Mouse (Mus musculus) embryo, embryonic 11 days (tissue): ENCODE measurements around the gene Tigd3.

Experiments
- DNase-seq: peaks from one replicate; pipeline ENCODE4 v3.0.0-alpha.2; 2015

Tigd3 gene

DNA sequence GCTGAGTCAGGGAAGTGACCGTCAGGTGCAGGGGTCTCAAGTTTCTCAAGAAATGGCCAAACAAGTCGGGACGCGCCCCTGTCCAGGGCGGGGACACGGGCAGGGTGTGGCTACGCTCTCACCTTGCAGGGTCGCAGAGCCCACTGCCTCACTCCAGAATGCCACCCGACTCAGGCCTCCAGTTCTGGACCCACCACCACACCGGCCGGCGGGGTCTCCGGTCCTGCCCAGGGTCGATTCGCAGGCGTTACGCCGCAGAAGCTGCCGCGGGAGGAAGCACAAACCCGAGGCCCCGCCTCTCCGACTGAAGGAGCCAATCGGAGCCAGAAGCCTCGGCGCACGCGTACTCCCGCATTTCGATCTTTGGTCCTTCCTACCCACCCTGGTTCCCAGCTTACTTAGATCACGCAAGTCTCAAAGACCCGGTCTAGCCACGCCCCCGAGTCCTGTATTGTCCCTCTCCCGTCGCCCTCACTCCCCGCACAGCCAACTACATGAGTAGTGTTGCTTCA, 18.9 kb downstream of the Tigd3 start, which contains the start of gene Frmd8:
Frmd8 (minus strand) TSS at position 306 of the 512 bp plus-strand sequence.
- DNase-seq: peak; percentile 98

- no peak for DNase-seq
Measured at GRCm38 (mm10) chr19:5874391-5874968, 19.5 kb downstream of the Tigd3 start.

GRCm38 (mm10) chr19:5872931-5873556, 20.9 kb downstream of the Tigd3 start:
- no peak for DNase-seq

DNA sequence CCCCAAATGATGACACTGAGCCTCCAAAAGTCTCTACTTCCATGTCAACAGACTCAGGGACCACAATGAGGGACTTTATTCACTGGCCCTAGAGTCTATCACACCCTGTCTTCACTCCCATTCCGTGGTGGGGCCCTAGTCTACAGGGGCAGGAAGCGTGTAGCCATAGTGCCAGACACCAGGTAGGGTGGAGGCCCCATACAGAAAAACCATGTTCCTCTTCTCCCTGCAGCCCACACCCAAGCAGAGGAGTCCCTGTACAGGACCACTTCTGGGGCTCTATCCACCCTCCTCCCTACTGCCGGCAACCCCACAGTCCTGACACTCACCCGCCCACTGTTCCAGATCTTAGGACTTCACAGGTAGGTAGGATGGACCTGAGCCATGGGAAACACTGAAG, 21.4 kb downstream of the Tigd3 start:
- DNase-seq: no peak

DNA sequence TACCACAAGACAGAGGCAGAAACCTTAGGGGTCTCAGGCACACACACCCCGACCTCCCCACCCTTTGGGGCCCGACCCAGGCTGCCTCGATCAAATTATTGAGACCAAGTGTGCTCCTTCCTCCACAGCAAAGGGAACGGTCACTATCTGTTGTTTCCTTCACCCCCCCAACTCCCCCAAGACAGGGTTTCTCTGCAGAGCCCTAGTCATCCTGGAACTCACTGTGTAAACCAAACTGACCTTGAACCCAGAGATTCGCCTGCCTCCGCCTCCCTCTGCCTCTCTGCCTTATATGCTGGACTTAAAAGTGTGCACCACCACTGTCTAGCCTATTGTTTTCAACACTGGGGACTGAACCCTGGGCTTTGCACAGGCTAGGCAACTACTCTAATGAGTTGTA, 22.3 kb downstream of the Tigd3 start:
- DNase-seq: no peak

- DNase-seq: peak; percentile 82
Measured at GRCm38 (mm10) chr19:5871273-5871672, 22.7 kb downstream of the Tigd3 start.

DNA sequence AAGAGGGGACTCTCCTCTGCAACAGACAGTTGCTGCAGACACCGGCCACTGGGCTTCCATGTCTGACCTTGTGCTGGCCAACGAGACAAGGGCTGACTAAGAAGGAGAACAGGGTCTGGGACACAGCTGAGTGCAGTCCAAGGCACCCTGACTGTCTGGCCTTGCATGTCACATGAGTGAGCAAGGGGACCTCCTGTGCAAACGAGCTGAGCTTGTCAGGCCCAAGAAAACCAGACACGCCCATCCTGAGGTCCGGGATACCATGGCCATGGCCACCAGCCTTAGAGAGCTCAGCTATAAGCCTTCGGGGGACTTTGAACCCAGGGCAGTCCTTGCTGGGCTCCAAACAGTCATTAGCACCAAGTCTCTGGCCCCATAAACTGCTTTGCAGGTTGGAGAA, 25.9 kb downstream of the Tigd3 start:
- DNase-seq: no peak

DNA sequence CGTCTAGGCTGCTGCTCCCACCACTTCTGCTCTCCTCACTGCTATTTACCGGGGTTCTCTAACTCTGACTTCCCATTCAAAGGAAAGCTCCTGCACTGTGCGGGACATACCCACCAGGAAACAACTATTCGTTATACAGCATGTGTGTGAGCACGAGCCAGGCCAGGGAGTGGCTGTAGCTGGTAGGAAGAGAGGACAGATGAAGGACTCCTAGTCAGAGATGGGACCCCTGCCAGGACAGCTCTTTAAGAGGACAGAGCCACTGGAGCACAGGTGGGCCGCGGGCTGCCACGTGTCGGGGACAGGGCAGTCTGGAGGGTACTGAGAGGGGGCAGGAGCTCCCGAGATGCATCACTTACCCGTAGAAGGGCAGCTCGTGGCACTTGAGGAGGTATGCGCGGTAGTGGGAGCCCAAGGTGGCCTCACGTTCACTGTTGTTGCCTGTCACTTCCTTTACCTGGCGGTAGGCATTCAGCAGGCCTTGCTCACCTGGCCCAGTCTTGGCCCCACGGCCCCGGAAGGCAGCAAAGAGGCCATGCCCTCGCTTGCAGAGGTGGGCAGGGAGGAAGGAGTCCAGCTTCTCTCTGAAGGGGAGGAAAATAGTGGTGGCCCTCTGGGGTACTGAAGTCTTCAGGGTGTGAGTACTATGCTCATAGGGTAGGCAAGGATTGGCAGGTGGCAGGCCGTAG, 29.1 kb downstream of the Tigd3 start:
- DNase-seq: no peak

- no peak for DNase-seq
Measured at GRCm38 (mm10) chr19:5863776-5864175, 30.2 kb downstream of the Tigd3 start.

DNA sequence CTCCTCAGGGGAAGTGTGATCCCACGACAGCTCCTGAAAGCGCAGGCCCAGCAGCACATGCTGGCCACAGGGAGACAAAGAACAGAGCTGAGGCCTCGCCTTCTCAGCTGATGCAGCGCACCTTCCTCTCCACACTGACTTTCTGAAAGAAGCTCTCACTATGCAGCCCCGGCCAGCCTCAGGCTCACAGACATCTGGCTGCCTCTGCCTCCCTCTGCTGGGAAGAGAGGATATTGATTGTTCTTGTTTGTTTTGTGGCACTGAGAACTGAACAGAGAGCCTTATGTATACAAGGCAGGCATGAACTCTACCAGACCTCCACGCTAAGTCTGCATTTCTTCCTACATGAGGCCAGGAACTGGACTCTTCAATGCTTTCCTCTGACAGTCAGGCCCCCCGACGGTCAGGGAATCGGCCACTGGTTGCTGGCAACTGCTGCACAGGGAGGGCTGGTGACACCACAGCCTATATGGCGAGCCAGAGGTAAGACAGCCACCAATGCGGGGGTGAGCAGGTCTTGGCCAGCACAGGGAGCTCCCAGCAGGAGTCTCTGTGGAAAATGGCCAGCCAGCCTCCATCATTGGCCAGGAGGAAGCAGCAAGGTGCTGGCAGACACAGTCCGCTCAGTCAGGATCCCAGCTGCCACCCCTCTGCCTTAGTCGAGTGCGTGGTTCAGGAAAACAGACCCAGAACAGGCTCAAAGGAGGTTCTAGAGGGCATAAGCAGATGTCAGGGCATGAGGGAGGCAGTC, 31.4 kb downstream of the Tigd3 start:
- DNase-seq: no peak

GRCm38 (mm10) chr19:5856604-5857003, 37.3 kb downstream of the Tigd3 start:
- no peak for DNase-seq

DNA sequence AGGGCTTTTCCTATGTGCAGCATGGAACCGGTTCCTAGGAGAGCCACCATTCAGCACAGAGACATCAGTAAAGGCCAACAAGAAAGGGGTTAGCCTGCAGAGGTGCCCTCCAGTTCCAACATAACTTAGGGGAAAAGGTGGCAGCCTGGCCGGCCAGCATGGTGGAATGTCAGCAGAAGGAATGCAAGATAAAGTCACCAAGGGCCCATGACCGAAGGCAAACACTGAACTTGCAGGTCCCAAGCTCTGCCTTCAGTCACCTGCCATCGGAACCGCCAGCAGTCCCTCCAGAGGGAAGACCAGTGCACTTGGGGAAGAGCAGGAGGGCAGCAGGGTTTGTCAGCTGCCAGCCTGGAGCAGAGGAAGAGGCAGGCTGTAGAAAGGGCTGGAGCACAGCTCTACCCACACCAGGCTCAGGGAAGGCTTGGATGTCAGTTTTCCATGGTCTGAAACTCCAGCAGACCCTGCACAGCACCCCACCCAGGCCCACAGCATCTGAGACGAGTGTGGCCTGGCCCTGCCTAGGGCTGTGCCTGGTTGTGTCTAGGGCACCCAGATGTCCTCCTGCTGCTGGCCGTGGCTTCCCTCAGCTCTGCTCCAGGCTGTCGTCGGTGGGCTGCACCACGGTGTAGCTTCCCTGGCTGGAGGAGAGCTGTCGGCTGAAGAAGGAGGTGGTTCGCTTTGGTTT, 41.8 kb downstream of the Tigd3 start:
- DNase-seq: no peak

- no peak for DNase-seq
Measured at GRCm38 (mm10) chr19:5851481-5851971, 42.4 kb downstream of the Tigd3 start.

- no peak for DNase-seq
Measured at GRCm38 (mm10) chr19:5850860-5851259, 43.1 kb downstream of the Tigd3 start.

DNA sequence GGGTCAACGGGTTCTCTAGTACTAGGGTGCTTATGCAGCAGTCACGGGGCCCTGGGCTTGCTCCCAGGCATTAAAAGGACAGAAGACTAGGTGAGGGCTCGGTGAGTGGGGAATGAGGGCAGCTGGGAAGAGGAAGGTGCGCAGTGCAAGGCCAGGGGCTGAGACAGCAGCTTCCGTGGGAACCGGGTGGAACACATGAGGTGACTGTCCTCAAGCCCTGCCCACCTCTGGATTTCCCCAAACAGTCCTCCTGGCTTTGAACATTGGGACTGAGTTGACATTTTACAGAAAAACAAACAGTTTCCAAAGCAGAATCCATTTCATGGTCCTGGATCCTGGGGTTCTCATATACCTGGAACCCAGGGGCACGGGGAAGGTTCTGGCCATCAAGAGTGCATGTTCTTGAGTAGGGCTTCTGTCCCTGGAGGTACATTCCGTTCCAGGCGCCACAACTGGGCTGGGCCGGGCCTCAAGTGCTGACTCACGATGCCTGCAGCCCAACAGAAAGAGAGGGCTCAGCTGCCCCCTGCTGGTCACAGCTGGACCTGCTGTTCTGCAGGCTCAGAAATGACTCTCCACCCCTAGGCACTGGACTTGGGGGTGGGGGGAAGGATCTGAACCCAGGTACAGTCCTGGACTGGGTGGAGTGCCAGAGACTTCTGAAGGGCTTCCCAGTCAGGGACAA, 44.0 kb downstream of the Tigd3 start:
- DNase-seq: peak; percentile 91

DNA sequence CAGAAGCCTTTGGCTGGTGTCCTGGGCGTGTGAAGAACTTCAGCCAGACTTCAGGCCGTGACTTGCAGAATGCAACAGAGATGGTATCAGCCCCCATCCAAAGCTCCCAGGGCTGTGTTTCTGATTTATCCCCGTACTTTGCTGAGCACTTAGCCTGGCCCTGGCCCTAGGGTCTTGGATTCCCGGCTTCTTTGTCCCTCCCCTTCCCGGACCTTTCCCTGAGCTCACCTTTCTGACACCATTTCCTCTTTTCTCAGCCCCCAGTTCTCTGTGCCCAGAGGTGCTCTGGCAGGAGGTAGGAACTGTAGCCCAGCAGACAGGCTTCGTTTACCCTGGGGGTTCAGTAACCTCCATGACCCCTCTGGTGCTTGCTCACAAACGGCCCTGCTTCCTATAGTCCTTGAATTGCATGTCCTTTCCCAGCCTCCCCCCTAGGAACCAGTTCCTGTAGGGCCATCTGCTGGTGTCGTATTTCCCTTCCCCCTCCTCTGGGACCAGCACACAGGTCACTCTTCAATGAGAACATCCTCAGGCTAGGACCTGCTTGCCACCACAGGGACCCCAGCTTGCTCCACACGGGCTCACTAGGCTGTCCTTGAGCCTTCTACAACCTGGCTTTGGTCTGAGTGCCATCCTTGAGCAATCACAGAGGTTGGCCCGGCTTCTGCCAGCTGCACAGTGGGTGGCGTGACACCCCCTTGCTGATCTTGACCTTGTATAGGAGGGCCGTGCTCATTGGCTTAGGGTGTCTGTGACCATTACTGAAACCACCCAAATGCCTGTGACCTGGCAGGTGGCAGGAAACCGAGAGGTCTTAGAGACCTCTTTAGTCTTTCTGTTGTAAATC, 44.9 kb downstream of the Tigd3 start:
- peak; percentile 50 for DNase-seq

DNA sequence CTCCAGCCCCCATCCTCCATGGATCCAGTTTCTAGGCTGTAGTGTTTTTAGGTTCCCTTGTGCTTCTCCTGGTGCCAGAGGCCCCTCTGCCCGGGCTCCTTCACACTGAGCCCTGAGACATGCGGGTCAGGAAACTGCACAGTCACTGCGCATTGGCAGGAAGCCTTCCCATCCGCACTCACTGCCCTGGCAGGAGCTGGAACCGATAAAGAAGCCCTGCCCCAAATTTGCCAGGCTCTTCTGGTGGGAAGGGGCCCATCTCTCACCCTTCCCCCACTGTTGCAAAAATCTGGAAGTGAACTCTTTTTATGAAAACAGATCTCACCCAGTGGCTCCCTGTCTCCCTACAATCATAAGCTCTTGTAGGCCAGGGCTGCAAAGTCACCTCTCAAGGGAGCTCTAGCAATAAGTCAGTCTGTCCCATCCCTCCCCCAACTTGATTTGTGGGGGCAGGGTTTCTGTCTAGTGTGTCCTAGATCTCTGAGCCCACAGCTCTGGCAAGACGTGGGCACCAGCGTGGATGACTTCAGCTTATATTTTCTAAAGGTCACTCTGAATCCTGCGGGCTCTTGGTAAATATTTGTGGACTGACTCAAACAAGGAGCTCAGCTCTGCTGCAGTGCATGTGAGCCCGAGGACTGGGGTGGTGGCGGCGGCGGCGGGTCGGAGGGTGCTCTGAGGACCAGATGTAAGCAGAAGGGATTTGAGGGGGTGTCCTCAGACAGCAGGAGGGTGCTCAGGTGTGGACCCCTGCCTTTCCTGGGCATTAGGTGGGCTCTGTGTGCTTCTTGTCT, 45.7 kb downstream of the Tigd3 start:
- no peak for DNase-seq

- no peak for DNase-seq
Measured at GRCm38 (mm10) chr19:5847306-5847796, 46.6 kb downstream of the Tigd3 start.

GRCm38 (mm10) chr19:5846557-5847305, 47.2 kb downstream of the Tigd3 start:
- peak; percentile 92 for DNase-seq
